Mouse (Mus musculus): ENCODE results near the gene Gm20388. TPM values are rescaled to one million over a fixed set of nuclear protein-coding genes. Genes with fewer than 3 reads are reported as not detected.
"Not testable (repeated sequence)": the region's sequence is repeated elsewhere in the genome, so short reads cannot be mapped to it uniquely, and the experiment has no call there.

The Gm20388 gene
- total RNA-seq, 1 experiment from 2014 or later, result 35.7 TPM

DNA sequence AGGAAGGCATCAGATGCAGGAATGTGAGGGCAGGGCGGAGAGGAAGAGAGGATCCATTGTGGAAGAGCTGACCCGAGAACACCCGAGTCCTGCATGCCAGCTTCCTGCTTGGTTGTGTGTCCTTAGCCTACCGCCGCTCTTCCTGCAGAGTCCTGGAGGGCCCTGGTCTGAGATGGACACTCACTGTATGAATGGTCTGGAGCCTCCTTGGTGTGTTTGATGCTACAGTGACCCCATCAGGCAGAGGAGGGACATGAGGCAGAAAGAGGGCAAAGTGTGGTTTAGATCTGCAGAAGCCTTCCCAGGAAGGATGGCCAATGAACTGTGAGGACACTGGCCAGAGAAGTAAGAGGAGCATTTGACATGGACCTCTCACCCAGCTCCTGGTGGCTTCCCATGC is 3244.5 kb downstream of the Gm20388 start:
- no peak for ATAC-seq (replicated peaks; ENCODE audit: low read depth, poor library complexity, severe bottlenecking)

DNA sequence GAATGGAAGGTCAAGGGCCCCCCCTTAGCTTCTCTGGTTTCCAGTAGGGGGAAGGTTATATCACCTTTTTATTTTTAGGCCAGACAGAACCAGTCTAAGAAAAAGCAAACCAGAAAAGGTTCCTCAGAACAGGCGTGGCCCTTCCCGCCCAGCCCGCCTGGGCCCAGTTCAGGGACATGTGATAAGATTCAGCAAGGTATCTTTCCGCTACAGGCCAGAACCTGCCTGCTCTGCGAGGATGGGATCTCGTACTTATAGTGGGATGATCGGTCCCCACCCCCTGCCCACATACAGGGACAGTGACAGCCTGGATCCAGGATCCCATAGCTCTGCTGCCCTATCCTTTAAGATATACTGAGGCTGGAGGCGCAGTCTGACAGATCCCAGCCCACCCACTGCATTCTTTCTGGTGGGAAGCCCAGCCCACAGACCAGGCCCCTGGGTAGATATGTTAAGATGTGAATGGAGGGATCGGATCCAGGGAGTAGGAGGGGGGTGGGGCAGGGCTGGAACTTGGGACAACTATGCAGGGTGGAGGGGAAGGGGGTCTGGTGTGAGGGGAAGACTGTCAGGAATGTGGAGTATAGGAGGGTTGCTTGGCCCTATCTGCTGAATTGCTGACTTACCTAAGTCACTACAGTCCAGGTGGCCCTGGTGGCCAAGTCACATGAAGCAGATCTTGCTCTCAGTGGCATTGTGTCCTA is 3245.6 kb downstream of the Gm20388 start:
- ATAC-seq (replicated peaks; ENCODE audit: low read depth, poor library complexity, severe bottlenecking), result no peak

DNA sequence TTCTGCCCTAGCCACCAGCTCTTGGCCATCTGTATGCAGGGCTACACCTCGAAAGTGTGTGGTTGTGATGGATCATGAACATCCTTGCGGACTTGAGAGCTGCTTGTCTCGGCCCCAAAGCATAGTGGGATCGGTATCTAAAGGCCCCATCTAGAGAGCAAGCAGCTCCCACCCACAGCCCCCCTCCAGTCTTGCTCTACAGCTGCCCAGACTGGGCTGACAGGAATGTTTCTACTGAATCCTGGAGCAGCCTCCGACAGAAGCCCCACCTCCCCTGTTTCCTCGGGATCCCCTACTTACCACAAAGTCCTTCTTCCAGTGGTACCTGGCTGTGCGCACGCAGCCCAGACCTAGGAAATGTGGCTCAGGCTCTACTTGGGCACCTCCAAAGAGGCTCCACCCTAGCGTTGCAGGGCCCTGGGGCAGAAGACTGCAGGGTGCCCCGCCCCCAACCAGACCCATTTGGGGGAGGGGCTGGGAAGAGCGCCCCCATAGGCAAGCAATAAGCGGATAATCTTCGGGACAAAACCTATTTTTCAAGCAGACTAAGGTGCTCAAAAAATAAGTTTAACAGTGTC is 3247.3 kb downstream of the Gm20388 start, which contains the start of gene Sult5a1:
Sult5a1 (minus strand) TSS at position 428 of the 578 bp plus-strand sequence.
- no peak for ATAC-seq (replicated peaks; ENCODE audit: low read depth, poor library complexity, severe bottlenecking)

DNA sequence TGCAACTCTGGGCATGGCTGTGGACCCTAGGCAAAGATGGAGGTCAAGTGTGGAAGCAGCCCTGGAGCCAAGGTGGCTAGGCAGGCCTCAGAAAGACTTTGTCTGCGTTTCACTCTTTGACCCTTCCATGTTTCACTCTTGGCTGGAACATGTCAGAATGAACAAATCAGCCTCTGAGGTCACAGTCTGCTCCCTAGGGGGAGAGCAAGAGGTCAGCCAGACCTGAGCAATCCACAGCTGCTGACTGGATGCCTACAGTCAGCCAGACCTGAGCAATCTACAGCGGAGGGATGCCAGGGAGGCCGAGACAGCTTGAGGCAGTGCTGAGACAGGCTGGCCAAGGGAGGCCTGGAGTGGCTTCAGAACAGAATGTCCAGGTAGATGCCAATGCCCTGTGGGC is 3270.8 kb downstream of the Gm20388 start:
- no peak for ATAC-seq (replicated peaks; ENCODE audit: low read depth, poor library complexity, severe bottlenecking)

DNA sequence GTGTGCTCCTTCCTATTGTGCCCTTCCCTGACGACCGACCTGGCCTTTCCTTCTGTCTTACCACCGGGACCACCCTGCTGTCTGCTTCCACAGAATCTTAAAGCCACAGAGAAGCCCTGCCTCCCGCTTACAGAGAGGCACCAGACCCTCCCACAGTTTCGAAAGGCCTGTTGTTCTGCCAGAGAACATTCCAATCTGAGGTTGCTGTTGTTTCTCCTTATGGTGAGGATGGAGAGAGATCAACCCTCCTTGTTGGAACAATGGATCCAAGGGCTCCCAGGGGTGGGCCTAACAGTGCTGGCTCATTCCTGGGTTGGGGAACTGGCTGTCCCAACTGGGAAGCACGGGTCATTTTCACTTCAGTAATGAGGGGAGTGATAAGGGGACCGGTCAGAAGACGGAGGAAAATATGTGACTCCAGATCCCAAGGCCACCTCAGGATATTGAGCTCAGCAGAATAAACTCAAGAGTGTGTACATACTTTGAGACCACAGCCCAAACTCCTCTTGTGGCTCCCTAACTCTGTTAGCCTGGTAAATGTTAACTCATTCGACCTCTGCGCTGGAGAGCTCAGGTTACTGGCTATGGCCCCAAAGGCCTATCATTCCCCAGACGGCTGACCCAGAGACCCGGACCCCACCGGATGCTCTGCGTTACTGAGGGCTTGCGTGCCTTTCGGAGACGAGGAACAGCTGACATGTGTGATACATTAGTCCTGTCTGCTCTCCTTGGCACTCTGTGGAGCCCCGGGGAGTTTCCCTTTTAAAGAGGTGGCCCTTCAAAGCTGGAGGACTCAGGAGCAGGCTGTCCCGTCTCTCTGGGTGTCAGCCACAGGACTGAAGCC is 3275.1 kb downstream of the Gm20388 start, which contains the start of gene Dpep1:
Dpep1 (plus strand) TSS at position 677 of the 844 bp plus-strand sequence.
- ATAC-seq (replicated peaks; ENCODE audit: low read depth, poor library complexity, severe bottlenecking), result no peak

DNA sequence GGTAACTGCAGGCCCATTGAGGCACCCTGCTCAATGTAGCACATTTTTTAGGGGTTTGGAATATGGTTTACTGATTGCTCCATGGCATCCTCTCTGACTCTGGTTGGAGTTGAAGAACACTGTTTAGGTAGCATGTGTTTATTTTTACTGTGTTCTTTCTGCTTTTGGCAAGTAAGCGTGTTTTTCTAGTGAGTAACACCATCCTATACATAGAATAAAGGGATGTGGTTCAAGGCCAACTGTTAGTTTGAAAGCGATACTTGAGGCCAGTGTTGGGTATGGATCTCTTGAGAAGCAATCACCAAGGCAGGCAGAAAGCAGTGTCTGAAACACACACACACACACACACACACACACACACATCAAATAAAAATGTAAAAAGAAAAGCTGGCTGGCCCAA is 3277.4 kb downstream of the Gm20388 start:
- ATAC-seq (replicated peaks; ENCODE audit: low read depth, poor library complexity, severe bottlenecking), result no peak

DNA sequence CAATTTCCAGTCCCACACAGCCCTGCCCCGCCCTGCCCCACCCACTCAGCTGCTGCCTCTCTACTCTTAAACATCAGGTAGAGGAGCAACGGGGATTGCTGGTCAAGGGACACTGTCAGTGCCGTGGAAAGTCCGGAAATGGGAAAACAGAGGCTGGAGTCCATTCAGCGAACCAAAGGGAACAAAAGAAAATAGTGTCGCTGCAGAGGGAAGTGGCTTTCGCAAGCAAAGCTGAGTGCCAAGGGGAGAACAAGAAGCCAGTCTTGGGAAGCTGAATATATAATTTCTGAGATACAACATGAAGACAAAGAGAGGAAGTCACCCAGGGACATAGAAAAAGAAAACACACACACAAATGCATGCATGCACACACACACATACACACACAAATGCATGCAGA is 3278.2 kb downstream of the Gm20388 start:
- ATAC-seq (replicated peaks; ENCODE audit: low read depth, poor library complexity, severe bottlenecking), result no peak

DNA sequence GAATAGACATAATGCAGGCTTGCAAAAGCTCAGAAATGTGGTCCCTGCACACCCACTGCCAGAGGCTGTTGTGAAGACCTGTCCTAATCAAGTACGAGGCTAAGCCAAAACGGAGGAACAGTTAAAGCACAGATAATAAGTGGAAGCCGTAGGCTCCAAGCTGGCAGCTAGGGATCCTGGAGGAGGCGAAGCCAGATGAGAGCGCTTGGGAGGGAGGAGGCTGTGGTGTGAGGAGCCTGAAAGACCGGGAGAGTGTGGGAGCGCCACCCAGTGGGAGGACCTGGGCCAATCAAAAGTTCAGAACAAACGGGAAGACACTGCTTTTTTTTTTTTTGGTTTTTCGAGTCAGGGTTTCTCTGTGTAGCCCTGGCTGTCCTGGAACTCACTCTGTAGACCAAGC is 3280.0 kb downstream of the Gm20388 start:
- ATAC-seq (replicated peaks; ENCODE audit: low read depth, poor library complexity, severe bottlenecking), result peak; percentile 93

DNA sequence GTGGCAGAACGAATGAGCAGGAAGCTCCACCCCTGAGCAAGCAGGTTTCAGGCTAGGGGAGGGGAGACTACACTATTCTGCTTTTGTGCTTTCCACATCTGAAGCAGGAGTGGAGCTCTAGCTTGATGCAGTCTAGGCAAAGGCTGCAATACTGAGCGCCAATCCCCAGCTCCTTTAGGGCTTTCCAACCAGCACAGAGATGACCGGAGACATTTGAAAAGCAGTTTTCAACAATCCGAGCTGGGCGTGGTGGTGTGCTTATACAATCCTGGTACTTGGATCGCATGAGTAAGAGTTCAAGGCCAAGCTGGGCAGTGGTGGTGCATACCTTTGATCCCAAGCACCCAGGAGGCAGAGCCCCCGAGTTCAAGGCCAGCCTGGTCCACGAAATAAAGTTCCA is 3281.3 kb downstream of the Gm20388 start:
- ATAC-seq (replicated peaks; ENCODE audit: low read depth, poor library complexity, severe bottlenecking), result no peak

DNA sequence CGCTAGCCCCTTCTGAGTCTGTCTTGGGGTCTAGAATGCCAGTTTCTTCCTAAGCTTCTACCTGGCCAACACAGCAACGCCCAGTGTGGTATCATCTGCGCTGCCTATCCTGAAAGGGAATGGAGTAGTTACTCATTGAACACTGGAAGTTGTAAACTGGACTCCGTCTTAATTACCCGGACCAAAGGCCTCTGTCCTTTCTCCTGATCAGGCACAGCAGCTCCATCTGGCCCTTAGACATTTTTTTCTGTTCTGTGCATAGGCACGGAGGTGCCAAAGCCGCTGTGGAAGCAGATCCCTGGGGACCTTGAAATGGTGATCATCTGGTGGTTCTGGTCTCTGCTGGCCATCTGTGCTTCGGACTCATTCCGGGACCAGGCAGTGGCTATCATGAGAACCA is 3283.1 kb downstream of the Gm20388 start:
- no peak for ATAC-seq (replicated peaks; ENCODE audit: low read depth, poor library complexity, severe bottlenecking)

DNA sequence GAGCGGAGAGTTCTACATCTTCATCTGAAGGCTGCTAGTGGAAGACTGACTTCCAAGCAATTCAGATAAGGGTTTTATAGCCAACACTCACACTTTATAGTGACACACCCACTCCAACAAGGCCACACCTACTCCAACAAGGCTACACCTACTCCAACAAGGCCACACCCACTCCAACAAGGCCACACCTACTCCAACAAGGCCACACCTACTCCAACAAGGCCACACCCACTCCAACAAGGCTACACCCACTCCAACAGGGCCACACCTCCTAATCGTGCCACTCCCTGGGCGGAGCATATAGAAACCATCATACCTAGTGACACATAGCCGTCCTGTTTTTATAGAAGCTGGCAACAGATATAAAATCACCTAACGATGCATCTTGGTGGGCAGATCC is 3286.4 kb downstream of the Gm20388 start:
- ATAC-seq (replicated peaks; ENCODE audit: low read depth, poor library complexity, severe bottlenecking), result not testable (repeated sequence)

DNA sequence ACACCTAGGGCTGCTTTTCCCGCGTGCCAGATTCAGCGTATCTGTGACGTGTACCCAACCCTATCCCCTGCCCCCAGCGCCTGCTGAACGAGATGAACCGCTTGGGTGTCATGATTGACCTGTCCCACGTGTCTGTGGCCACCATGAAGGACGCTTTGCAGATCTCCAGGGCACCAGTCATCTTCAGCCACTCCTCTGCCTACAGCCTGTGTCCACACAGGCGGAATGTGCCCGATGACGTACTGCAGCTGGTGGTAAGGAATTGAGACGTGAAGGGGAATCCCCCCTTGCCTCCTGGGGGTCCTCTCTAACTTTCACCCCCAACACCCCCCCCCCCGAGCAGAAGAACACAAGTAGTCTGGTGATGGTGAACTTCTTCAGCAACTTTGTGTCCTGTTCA is 3289.2 kb downstream of the Gm20388 start:
- no peak for ATAC-seq (replicated peaks; ENCODE audit: low read depth, poor library complexity, severe bottlenecking)

DNA sequence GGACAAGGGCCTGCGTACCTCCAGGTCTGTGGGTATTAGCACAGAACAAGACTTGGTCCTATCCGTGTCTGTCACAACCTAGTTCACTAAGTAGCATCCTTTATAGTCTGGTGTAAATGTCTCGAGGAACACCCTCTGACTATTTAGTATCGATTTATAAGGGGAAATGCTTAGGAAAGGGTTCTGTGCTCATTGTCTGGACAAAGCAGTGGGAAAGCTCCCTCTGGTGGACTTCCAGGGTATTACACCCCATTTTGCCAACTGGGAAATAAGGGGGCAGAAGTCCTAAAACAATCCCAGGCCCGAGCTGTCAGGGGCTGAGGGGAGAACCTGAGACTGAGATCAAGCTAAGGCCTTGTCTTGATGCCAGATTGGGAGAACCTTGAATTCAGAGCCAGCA is 3291.6 kb downstream of the Gm20388 start:
- ATAC-seq (replicated peaks; ENCODE audit: low read depth, poor library complexity, severe bottlenecking), result peak; percentile 68

DNA sequence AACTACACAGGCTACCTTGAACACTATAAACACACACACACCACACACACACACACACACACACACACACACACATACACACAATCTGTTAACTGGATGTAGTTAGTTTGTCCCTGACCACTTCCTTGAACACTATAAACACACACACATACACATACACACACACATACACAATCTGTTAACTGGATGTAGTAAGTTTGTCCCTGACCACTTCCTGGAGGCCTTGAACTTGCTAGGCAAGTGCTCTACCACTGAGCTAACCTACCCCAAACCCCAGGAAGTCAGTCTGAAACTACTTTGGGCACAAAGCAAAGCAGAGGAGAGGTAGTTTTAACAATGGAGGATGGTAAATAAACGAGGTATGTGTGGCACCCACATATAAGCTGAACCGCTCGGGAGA is 3292.9 kb downstream of the Gm20388 start:
- no peak for ATAC-seq (replicated peaks; ENCODE audit: low read depth, poor library complexity, severe bottlenecking)

DNA sequence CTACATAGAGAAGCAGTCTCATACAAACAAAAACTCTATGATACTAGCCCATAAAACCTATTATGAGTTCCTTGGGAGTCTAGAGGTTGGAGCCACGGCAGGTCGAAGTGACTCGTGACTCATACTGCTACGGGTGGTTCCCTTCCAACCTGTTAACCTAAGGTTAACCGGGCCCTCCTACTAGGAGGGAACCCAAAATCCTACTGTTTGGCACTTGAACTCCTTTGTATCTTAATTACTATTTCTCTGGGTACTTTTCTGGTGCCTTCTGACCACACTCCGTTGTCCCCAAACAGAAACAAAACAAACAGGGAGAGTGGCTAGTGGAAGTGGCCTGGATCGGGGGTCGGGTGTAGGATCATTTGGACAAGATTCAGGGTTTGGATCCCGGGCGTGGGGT is 3301.2 kb downstream of the Gm20388 start:
- ATAC-seq (replicated peaks; ENCODE audit: low read depth, poor library complexity, severe bottlenecking), result no peak

DNA sequence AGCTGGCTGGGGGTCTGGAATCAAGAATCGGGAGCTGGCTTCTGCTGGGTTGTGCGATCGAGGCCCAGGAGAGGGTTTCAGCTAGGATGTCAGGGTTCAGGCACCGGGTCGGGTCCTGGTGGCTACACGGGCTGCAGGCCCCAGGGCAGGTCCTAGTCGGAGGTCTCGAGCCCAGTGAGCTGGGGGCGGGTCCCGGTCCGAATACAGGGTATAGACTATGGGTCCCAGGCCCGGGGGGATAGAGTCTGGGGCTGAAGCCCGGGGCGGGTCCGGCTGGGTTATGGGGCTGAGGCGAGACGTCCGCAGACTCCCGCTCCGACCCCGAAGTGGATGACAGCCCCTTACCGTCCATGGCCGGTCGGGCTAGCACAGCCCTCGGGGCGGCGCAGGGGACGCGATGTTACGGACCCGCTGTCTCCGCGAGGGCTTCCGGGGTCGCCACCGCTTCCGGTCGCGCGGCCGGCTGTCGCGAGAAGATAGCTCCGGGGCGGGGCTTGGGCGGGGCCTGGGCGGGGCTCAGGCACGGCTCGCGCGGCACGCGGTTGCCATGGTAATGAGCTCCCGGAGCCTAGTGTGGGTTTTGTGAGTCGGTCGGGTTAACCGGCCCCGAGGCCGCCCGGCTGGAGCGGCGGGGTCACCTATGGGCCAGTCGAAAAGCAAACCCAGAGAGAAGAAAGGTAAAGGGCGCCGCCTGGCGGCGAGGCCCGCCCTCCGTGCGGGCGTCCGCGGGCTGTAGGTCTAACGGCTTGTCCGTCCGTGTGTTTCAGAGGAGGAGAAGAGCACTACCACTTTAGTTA is 3301.9 kb downstream of the Gm20388 start, which contains the start of the genes Chmp1a and Spata33:
Chmp1a (minus strand) TSS at position 443 of the 797 bp plus-strand sequence.
Spata33 (plus strand) TSS at position 512 of the 797 bp plus-strand sequence.
- peak; percentile 85 for ATAC-seq (replicated peaks; ENCODE audit: low read depth, poor library complexity, severe bottlenecking)

DNA sequence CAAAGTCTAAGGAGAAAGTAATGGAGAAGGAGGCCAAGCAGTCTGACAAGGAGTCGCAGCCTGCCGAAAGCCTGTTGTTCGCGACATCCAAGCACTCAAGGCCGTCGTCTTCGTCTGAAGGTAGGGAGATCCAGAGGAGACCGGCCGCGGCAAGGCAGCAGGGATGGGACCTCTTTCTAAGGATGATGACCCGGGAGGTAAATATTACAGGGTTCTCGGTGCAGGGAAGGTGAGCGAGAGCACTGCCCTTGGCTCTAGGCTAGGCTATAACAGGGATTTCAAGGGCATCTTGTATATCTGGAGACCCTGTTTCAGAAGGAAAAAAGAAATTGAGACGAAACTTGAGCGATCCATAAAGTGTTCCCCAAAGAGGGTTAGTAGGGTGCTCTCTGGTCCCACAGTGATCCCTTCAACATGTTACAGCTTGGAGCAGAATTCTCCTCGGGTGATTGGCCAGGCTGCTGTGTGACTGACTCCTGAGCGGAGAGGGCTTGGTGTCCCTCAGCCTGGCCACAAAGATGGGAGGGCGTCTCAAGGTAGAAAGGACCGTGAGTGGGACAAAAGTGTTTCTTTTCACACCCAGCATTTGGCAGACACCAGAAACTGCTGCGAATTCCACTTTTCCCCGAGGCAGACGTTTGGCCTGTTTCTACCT is 3302.6 kb downstream of the Gm20388 start:
- ATAC-seq (replicated peaks; ENCODE audit: low read depth, poor library complexity, severe bottlenecking), result no peak

DNA sequence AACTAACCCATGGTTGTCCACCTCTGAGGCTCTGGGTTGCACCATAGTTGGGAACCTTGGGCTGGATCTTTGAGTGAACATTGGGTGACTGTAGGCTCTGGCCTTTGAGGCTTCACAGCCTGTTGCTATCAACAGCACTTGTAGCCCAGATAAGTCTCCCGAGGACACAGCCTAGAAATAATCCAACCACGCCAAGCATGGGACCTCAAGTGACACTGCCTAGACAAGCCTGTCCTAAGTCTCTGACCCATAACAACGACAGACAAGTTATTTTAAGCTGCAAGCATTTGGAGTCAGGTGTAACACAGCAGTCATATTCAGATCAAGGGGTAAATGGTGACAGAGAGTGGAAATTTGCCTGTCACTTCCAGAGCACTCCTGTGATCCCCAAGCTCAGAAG is 3304.8 kb downstream of the Gm20388 start:
- no peak for ATAC-seq (replicated peaks; ENCODE audit: low read depth, poor library complexity, severe bottlenecking)

DNA sequence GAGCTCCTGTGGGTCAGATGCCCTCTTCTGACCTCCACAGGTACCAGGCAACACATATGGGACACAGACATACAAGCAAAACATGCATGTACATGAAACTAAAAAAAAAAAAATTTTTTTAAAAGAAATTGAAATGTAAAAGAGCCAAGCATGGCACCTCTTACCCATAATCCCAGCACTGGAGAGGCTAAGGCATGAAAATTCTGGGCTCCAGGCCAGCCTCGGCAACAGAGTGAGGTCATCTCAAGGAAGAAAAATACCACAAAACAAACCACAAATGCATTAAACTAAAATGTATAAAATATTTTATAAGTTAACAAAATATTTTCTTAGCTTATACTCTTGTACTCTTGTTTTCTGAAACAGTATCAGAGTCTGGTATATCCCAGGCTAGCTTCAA is 3310.3 kb downstream of the Gm20388 start:
- ATAC-seq (replicated peaks; ENCODE audit: low read depth, poor library complexity, severe bottlenecking), result no peak

Data from common myeloid progenitor, adult 5-6 weeks (primary cell).